Mouse (Mus musculus): Measurements from ENCODE around the gene Trim16.

Trim16 gene

GRCm38 (mm10) chr11:62830387-62830786 lies 10.4 kb downstream of the Trim16 start:
- DNase-seq (ENCODE audit: low spot score), result no peak

GRCm38 (mm10) chr11:62831906-62832305 lies 11.9 kb downstream of the Trim16 start:
- DNase-seq (ENCODE audit: low spot score), result no peak

GRCm38 (mm10) chr11:62844562-62844961 lies 24.5 kb downstream of the Trim16 start:
- DNase-seq (ENCODE audit: low spot score), result no peak

GRCm38 (mm10) chr11:62845730-62846129 lies 25.7 kb downstream of the Trim16 start:
- DNase-seq (ENCODE audit: low spot score), result no peak

GRCm38 (mm10) chr11:62846961-62847654 lies 27.1 kb downstream of the Trim16 start, which contains the start of gene Fbxw10:
TSS of gene Fbxw10 (plus strand) at chr11:62847069.
- peak; percentile 68 for DNase-seq (ENCODE audit: low spot score)

- DNase-seq (ENCODE audit: low spot score), result no peak
Measured at GRCm38 (mm10) chr11:62847655-62848191, 27.7 kb downstream of the Trim16 start.

- no peak for DNase-seq (ENCODE audit: low spot score)
Measured at GRCm38 (mm10) chr11:62848301-62848700, 28.3 kb downstream of the Trim16 start.

GRCm38 (mm10) chr11:62851199-62851598 lies 31.2 kb downstream of the Trim16 start:
- peak; percentile 47 for DNase-seq (ENCODE audit: low spot score)

- DNase-seq (ENCODE audit: low spot score), result no peak
Measured at GRCm38 (mm10) chr11:62853334-62853733, 33.3 kb downstream of the Trim16 start.

GRCm38 (mm10) chr11:62865562-62865961 lies 45.5 kb downstream of the Trim16 start:
- DNase-seq (ENCODE audit: low spot score), result no peak

GRCm38 (mm10) chr11:62866685-62867084 lies 46.7 kb downstream of the Trim16 start:
- DNase-seq (ENCODE audit: low spot score), result no peak

- no peak for DNase-seq (ENCODE audit: low spot score)
Measured at GRCm38 (mm10) chr11:62869201-62869600, 49.2 kb downstream of the Trim16 start.

GRCm38 (mm10) chr11:62869715-62870371 lies 49.8 kb downstream of the Trim16 start:
- no peak for DNase-seq (ENCODE audit: low spot score)

- DNase-seq (ENCODE audit: low spot score), result no peak
Measured at GRCm38 (mm10) chr11:62873479-62873878, 53.4 kb downstream of the Trim16 start.

GRCm38 (mm10) chr11:62875696-62876095 lies 55.7 kb downstream of the Trim16 start:
- DNase-seq (ENCODE audit: low spot score), result no peak

GRCm38 (mm10) chr11:62876445-62876844 lies 56.4 kb downstream of the Trim16 start:
- no peak for DNase-seq (ENCODE audit: low spot score)

- DNase-seq (ENCODE audit: low spot score), result no peak
Measured at GRCm38 (mm10) chr11:62877391-62877790, 57.4 kb downstream of the Trim16 start.

- no peak for DNase-seq (ENCODE audit: low spot score)
Measured at GRCm38 (mm10) chr11:62878728-62879127, 58.7 kb downstream of the Trim16 start.

- peak; percentile 99 for DNase-seq (ENCODE audit: low spot score)
Measured at GRCm38 (mm10) chr11:62879220-62880048, 59.4 kb downstream of the Trim16 start, which contains the start of gene Tvp23b. TSS of gene Tvp23b (plus strand) at chr11:62879455.

- DNase-seq (ENCODE audit: low spot score), result no peak
Measured at GRCm38 (mm10) chr11:62883407-62883806, 63.4 kb downstream of the Trim16 start.

GRCm38 (mm10) chr11:62885323-62885722 lies 65.3 kb downstream of the Trim16 start:
- no peak for DNase-seq (ENCODE audit: low spot score)

GRCm38 (mm10) chr11:62890796-62891195 lies 70.8 kb downstream of the Trim16 start:
- DNase-seq (ENCODE audit: low spot score), result no peak

Measured in retina, embryonic 14.5 days (tissue).